Mouse (Mus musculus) megakaryocyte, embryonic 14.5 days (primary cell): ENCODE measurements around the gene Slc38a1.

ENCODE experiments used
- FLI1 ChIP-seq: IDR thresholded peaks from 2 replicates; pipeline ENCODE4 v1.6.1; 2012; ENCODE audit warnings: low read length, inconsistent platforms, mixed read lengths
- GATA1 ChIP-seq: IDR thresholded peaks from 3 replicates; pipeline ENCODE4 v1.6.1; 2012; ENCODE audit warnings: mixed read lengths, low read length, inconsistent platforms, borderline replicate concordance

DNA sequence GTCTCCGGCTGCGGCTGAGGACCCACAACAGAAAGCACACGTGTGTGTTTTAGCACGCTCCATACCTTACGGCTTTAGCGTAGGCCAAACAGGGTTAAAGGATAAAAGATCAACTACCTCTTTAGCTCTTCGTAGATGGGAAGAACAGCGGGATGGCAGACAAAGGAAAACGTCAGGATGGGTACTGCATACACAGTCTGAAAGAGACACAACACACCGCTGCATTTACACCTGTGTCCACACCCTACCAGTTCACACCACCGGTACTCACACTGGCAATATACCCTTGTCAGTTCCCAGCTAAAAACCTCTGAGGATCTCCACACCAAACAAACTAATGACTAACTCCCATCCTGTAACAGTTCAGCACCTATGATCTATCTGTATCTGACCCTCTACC lies 49.7 kb upstream of the Slc38a1 start:
- TF ChIP-seq GATA1 (no peak), FLI1 (no peak)
